Mouse (Mus musculus) spleen, adult 2 months (tissue): Measurements from ENCODE around the gene Arsb. TPM values are rescaled to one million over a fixed set of nuclear protein-coding genes. Genes with fewer than 3 reads are reported as not detected.

ENCODE experiments used
- DNase-seq, 2 experiments: peaks; one replicate each; pipeline versions ENCODE4 v3.0.0 to v3.0.0-alpha.2; 2012 to 2021; ENCODE audit warnings: low spot score in 2 of 2, low read depth in 1 of 2
- H3K27ac ChIP-seq: fragments of 200-500 bp; 2 replicates; pipeline ENCODE4 v1.5.1; 2012; ENCODE audit warnings: low read length, inconsistent platforms; ENCODE audit not compliant: insufficient read depth
- H3K27me3 ChIP-seq: fragments of 200-500 bp; 2 replicates; pipeline ENCODE4 v1.6.1; 2012; ENCODE audit warnings: mild to moderate bottlenecking, moderate library complexity, low read length, inconsistent platforms; ENCODE audit not compliant: control insufficient read depth, insufficient read depth
- H3K36me3 ChIP-seq: fragments of 200-500 bp; 2 replicates; pipeline ENCODE4 v1.6.1; 2012; ENCODE audit warnings: mild to moderate bottlenecking, low read length, inconsistent platforms; ENCODE audit not compliant: control insufficient read depth, insufficient read depth
- H3K4me1 ChIP-seq: fragments of 200-500 bp; 2 replicates; pipeline ENCODE4 v1.6.1; 2011; ENCODE audit warnings: inconsistent platforms; ENCODE audit not compliant: control insufficient read depth, insufficient read depth, insufficient read length
- H3K4me3 ChIP-seq: fragments of 200-500 bp; 2 replicates; pipeline ENCODE4 v1.5.1; 2011; ENCODE audit warnings: mild to moderate bottlenecking, inconsistent platforms; ENCODE audit not compliant: insufficient read depth, insufficient read length; ENCODE audit errors: extremely low read depth
- CTCF ChIP-seq: fragments of 200-500 bp; IDR thresholded peaks from 2 replicates; pipeline ENCODE4 v1.5.1; 2011; ENCODE audit warnings: mild to moderate bottlenecking, inconsistent platforms; ENCODE audit not compliant: insufficient read depth, insufficient read length, insufficient replicate concordance; ENCODE audit errors: extremely low read depth
- POLR2A ChIP-seq: fragments of 200-500 bp; IDR thresholded peaks from 2 replicates; pipeline ENCODE4 v1.6.1; 2011; ENCODE audit warnings: low read depth, low read length, inconsistent platforms
- WGBS: fragments of 180-500 bp; shearing (Covaris S2); methylation state at CpG from one replicate; pipeline ENCODE4 v1.1.7; 2018; 5-methylcytosine and 5-hydroxymethylcytosine counted together
- polyA plus RNA-seq: library from polyadenylated mRNA; depleted of rRNA; stranded (reverse); fragments of >200 nt; gene quantifications from 2 replicates; pipeline ENCODE4 v1.2.3, GENCODE M21; 2012

Arsb gene
- polyA plus RNA-seq, 1 experiment = 16.6 TPM

DNA sequence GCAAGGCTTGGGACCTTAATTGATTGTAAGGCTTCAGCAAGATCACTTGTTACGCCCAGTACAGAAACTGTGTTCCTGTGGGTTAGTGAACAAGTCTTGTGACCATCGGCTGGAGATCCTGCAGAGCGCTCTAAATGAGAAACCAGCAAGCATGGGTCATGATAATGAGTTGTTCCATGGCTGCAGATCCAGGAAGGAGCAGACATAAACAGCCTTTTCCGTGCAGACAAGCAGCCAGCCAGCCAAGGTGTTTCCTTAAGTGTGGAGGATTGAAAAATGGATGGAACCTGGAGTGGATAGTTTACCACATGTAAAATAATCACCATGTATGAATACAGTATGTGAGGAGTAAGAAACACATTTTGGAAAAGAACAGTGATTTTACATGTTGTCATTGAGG, 48.7 kb downstream of the Arsb start:
- no peak for DNase-seq
- 96% methylated on average over 4 of the region's 4 CpGs for WGBS
- Histone ChIP-seq H3K36me3 (no peaks in the 10 kb centered on the region), H3K4me1 (no peaks in the 10 kb centered on the region), H3K4me3 (no peak overlapping the region), H3K27me3 (no peaks in the 10 kb centered on the region), H3K27ac (no peak overlapping the region)
- TF ChIP-seq POLR2A (no peak), CTCF (no peak)

- DNase-seq = no peak
- TF ChIP-seq POLR2A (no peak), CTCF (no peak)
- Histone ChIP-seq H3K36me3 (no peaks in the 10 kb centered on the region), H3K4me1 (no peaks in the 10 kb centered on the region), H3K27me3 (no peaks in the 10 kb centered on the region), H3K4me3 (no peak overlapping the region), H3K27ac (no peak overlapping the region)
- WGBS = 72% methylated on average over 6 of the region's 6 CpGs
These were observed 50.6 kb downstream of the Arsb start for GRCm38 (mm10) chr13:93822001-93822400.

- Histone ChIP-seq H3K36me3 (no peaks in the 10 kb centered on the region), H3K27ac (no peak overlapping the region), H3K27me3 (no peaks in the 10 kb centered on the region), H3K4me1 (no peaks in the 10 kb centered on the region), H3K4me3 (no peak overlapping the region)
- DNase-seq = no peak
- TF ChIP-seq CTCF (no peak), POLR2A (no peak)
- 97% methylated on average over 7 of the region's 7 CpGs for WGBS
These were observed 54.5 kb downstream of the Arsb start for GRCm38 (mm10) chr13:93825792-93826558.

DNA sequence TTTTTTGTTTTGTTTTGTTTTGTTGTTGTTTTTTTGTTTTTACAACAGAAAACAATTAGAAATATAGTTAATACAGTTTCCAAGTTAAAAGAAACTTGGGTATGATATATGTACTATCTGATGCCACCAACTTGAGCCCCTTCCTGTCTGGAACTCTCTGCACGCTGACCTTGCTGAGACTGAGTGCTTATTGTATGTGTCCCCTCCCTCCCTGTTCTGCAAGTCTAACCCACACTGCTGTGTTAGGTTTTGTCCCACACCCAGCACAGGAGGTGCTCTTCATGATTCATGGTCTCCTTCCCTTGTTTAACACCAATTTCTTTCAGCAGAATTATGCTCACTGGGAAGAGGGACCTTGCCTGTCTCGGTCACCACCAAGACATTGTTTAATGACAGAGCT, 56.3 kb downstream of the Arsb start:
- WGBS = 76% methylated on average over 2 of the region's 2 CpGs
- H3K4me1 ChIP-seq = no peaks in the 10 kb centered on the region
- H3K27me3 ChIP-seq = no peaks in the 10 kb centered on the region
- no peaks in the 10 kb centered on the region for H3K36me3 ChIP-seq
- TF ChIP-seq POLR2A (no peak), CTCF (no peak)
- H3K4me3 ChIP-seq = no peak overlapping the region
- no peak overlapping the region for H3K27ac ChIP-seq
- DNase-seq = no peak

DNA sequence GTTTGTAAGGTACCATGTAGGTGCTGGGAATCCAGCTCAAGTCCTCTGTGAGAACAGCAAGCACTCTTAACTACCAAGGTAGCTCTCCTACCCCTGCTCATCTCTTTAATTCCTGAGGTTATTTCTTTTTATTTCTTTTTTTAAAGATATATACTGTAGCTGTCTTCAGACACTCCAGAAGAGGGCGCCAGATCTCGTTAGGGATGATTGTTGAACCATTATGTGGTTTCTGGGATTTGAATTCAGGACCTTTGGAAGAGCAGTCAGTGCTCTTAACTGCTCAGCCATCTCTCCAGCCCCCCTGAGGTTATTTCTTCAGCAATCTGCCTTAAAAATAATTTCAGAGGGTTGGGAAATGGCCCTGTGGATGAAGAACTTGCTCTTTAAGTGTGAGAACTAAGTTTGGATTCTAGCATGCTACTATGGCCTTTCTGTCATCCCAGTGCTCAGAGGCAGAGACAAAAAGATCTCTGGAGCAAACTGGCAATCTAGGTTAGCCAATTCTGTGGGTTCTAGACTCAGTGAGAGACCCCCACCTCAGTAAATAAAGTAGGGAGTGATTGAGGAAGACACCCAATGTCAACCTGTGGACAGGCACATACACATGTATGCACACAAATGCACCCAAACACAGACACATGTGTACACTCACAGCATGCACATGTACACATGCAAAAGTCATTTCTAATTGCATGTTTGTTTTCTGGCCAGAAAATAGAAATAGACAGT, 58.3 kb downstream of the Arsb start:
- 64% methylated on average over 2 of the region's 2 CpGs for WGBS
- no peak for DNase-seq

GRCm38 (mm10) chr13:93830294-93830645, 58.8 kb downstream of the Arsb start:
- 95% methylated on average over 6 of the region's 6 CpGs for WGBS
- H3K27ac ChIP-seq = no peak overlapping the region
- no peak for TF ChIP-seq CTCF
- no peak for TF ChIP-seq POLR2A
- no peak for DNase-seq
- H3K4me3 ChIP-seq = no peak overlapping the region
- H3K27me3 ChIP-seq = no peaks in the 10 kb centered on the region
- H3K36me3 ChIP-seq = no peaks in the 10 kb centered on the region
- H3K4me1 ChIP-seq = no peaks in the 10 kb centered on the region

More for the DNA sequence above, 58.3 kb downstream of the Arsb start:
- Histone ChIP-seq H3K4me1 (no peaks in the 10 kb centered on the region), H3K36me3 (no peaks in the 10 kb centered on the region), H3K27me3 (no peaks in the 10 kb centered on the region), H3K4me3 (no peak overlapping the region), H3K27ac (no peak overlapping the region)
- no peak for TF ChIP-seq CTCF
- TF ChIP-seq POLR2A = no peak
